Mouse (Mus musculus): ENCODE data around the gene Susd4. TPM values are rescaled to one million over a fixed set of nuclear protein-coding genes. Genes with fewer than 3 reads are reported as not detected.

Gene Susd4
- polyA plus RNA-seq, 1 experiment from 2014 or later: 26.0 TPM

GRCm38 (mm10) chr1:182927878-182928851 lies 164.5 kb downstream of the Susd4 start:
- no peaks in the 10 kb centered on the region for H3K4me1 ChIP-seq (replicated peaks; ENCODE audit: insufficient read depth, low read length)
- H3K4me2 ChIP-seq (ENCODE audit: low read length): no peak overlapping the region
- ATAC-seq (replicated peaks; ENCODE audit: low FRiP score, low read depth): no peak
- H3K9me3 ChIP-seq (replicated peaks; ENCODE audit: low read length): no peaks in the 10 kb centered on the region
- no peaks in the 10 kb centered on the region for H3K27me3 ChIP-seq (ENCODE audit: insufficient read depth, low read length)
- no peak overlapping the region for H3K27ac ChIP-seq
- H3K9ac ChIP-seq (ENCODE audit: low read depth, low read length): no peak overlapping the region
- peak; percentile 25 for DNase-seq (ENCODE audit: low spot score)
- WGBS: 65% methylated on average over 19 of the region's 19 CpGs
- no peak overlapping the region for H3K4me3 ChIP-seq (replicated peaks; ENCODE audit: low read depth, low read length)
- TF ChIP-seq CTCF (IDR thresholded peaks at IDR 0.05; ENCODE audit: low read depth): no peak
- H3K36me3 ChIP-seq (ENCODE audit: insufficient read depth, low read length): no peaks in the 10 kb centered on the region

GRCm38 (mm10) chr1:182935469-182935868 lies 171.8 kb downstream of the Susd4 start:
- no peak for DNase-seq (ENCODE audit: low spot score)
- TF ChIP-seq CTCF (IDR thresholded peaks at IDR 0.05; ENCODE audit: low read depth): no peak
- 49% methylated on average over 5 of the region's 6 CpGs for WGBS

GRCm38 (mm10) chr1:182937486-182938120 lies 173.9 kb downstream of the Susd4 start:
- ATAC-seq (replicated peaks; ENCODE audit: low FRiP score, low read depth): no peak
- WGBS: 55% methylated on average over 10 of the region's 10 CpGs
- no peaks in the 10 kb centered on the region for H3K27me3 ChIP-seq (ENCODE audit: insufficient read depth, low read length)

More at GRCm38 (mm10) chr1:182935469-182935868, 171.8 kb downstream of the Susd4 start:
- no peaks in the 10 kb centered on the region for H3K9me3 ChIP-seq (replicated peaks; ENCODE audit: low read length)
- no peaks in the 10 kb centered on the region for H3K4me1 ChIP-seq (replicated peaks; ENCODE audit: insufficient read depth, low read length)
- H3K27ac ChIP-seq: no peak overlapping the region
- no peak overlapping the region for H3K4me2 ChIP-seq (ENCODE audit: low read length)
- ATAC-seq (replicated peaks; ENCODE audit: low FRiP score, low read depth): no peak
- H3K9ac ChIP-seq (ENCODE audit: low read depth, low read length): no peak overlapping the region
- H3K27me3 ChIP-seq (ENCODE audit: insufficient read depth, low read length): no peaks in the 10 kb centered on the region
- no peak overlapping the region for H3K4me3 ChIP-seq (replicated peaks; ENCODE audit: low read depth, low read length)
- no peaks in the 10 kb centered on the region for H3K36me3 ChIP-seq (ENCODE audit: insufficient read depth, low read length)

GRCm38 (mm10) chr1:182941921-182942320 lies 178.3 kb downstream of the Susd4 start:
- DNase-seq (ENCODE audit: low spot score): no peak
- WGBS: 80% methylated on average over 2 of the region's 2 CpGs

More at GRCm38 (mm10) chr1:182937486-182938120, 173.9 kb downstream of the Susd4 start:
- DNase-seq (ENCODE audit: low spot score): no peak
- H3K27ac ChIP-seq: no peak overlapping the region
- no peak for TF ChIP-seq CTCF (IDR thresholded peaks at IDR 0.05; ENCODE audit: low read depth)
- no peak overlapping the region for H3K4me2 ChIP-seq (ENCODE audit: low read length)
- H3K9ac ChIP-seq (ENCODE audit: low read depth, low read length): no peak overlapping the region
- H3K4me1 ChIP-seq (replicated peaks; ENCODE audit: insufficient read depth, low read length): no peaks in the 10 kb centered on the region
- H3K36me3 ChIP-seq (ENCODE audit: insufficient read depth, low read length): no peaks in the 10 kb centered on the region
- H3K9me3 ChIP-seq (replicated peaks; ENCODE audit: low read length): no peaks in the 10 kb centered on the region
- no peak overlapping the region for H3K4me3 ChIP-seq (replicated peaks; ENCODE audit: low read depth, low read length)

GRCm38 (mm10) chr1:182943911-182944310 lies 180.3 kb downstream of the Susd4 start:
- H3K4me2 ChIP-seq (ENCODE audit: low read length): no peak overlapping the region
- H3K4me3 ChIP-seq (replicated peaks; ENCODE audit: low read depth, low read length): no peak overlapping the region
- TF ChIP-seq CTCF (IDR thresholded peaks at IDR 0.05; ENCODE audit: low read depth): no peak
- no peaks in the 10 kb centered on the region for H3K36me3 ChIP-seq (ENCODE audit: insufficient read depth, low read length)
- H3K4me1 ChIP-seq (replicated peaks; ENCODE audit: insufficient read depth, low read length): no peaks in the 10 kb centered on the region
- no peak overlapping the region for H3K9ac ChIP-seq (ENCODE audit: low read depth, low read length)
- ATAC-seq (replicated peaks; ENCODE audit: low FRiP score, low read depth) (no peak), DNase-seq (ENCODE audit: low spot score) (no peak)
- no peaks in the 10 kb centered on the region for H3K9me3 ChIP-seq (replicated peaks; ENCODE audit: low read length)
- H3K27me3 ChIP-seq (ENCODE audit: insufficient read depth, low read length): no peaks in the 10 kb centered on the region
- WGBS: 71% methylated on average over 3 of the region's 3 CpGs
- no peak overlapping the region for H3K27ac ChIP-seq

More at GRCm38 (mm10) chr1:182941921-182942320, 178.3 kb downstream of the Susd4 start:
- no peak for TF ChIP-seq CTCF (IDR thresholded peaks at IDR 0.05; ENCODE audit: low read depth)
- Histone ChIP-seq H3K27me3 (ENCODE audit: insufficient read depth, low read length) (no peaks in the 10 kb centered on the region), H3K36me3 (ENCODE audit: insufficient read depth, low read length) (no peaks in the 10 kb centered on the region), H3K4me3 (replicated peaks; ENCODE audit: low read depth, low read length) (no peak overlapping the region), H3K4me1 (replicated peaks; ENCODE audit: insufficient read depth, low read length) (no peaks in the 10 kb centered on the region), H3K9me3 (replicated peaks; ENCODE audit: low read length) (no peaks in the 10 kb centered on the region), H3K9ac (ENCODE audit: low read depth, low read length) (no peak overlapping the region), H3K4me2 (ENCODE audit: low read length) (no peak overlapping the region), H3K27ac (no peak overlapping the region)
- no peak for ATAC-seq (replicated peaks; ENCODE audit: low FRiP score, low read depth)

GRCm38 (mm10) chr1:182944638-182945037 lies 181.0 kb downstream of the Susd4 start:
- no peak for TF ChIP-seq CTCF (IDR thresholded peaks at IDR 0.05; ENCODE audit: low read depth)
- Histone ChIP-seq H3K4me1 (replicated peaks; ENCODE audit: insufficient read depth, low read length) (no peaks in the 10 kb centered on the region), H3K9ac (ENCODE audit: low read depth, low read length) (no peak overlapping the region), H3K4me2 (ENCODE audit: low read length) (no peak overlapping the region), H3K27me3 (ENCODE audit: insufficient read depth, low read length) (no peaks in the 10 kb centered on the region), H3K36me3 (ENCODE audit: insufficient read depth, low read length) (no peaks in the 10 kb centered on the region), H3K4me3 (replicated peaks; ENCODE audit: low read depth, low read length) (no peak overlapping the region), H3K27ac (no peak overlapping the region), H3K9me3 (replicated peaks; ENCODE audit: low read length) (no peaks in the 10 kb centered on the region)
- no peak for DNase-seq (ENCODE audit: low spot score)
- WGBS: 69% methylated on average over 5 of the region's 5 CpGs
- no peak for ATAC-seq (replicated peaks; ENCODE audit: low FRiP score, low read depth)
